Mouse (Mus musculus) G1E (cell line): ENCODE results near the gene Emc4.

Experiments used
- CTCF ChIP-seq: IDR thresholded peaks from 2 replicates; pipeline ENCODE4 v1.5.1; 2012; ENCODE audit warnings: low read depth, low read length, inconsistent platforms, mixed read lengths
- GATA1 ChIP-seq: IDR thresholded peaks from 2 replicates; pipeline ENCODE4 v1.6.1; 2012; ENCODE audit warnings: borderline replicate concordance, low read length, inconsistent platforms, mixed read lengths
- GATA2 ChIP-seq: IDR thresholded peaks from 2 replicates; pipeline ENCODE4 v1.6.1; 2012; ENCODE audit warnings: low read depth, low read length, inconsistent platforms, borderline replicate concordance
- POLR2AphosphoS5 ChIP-seq: IDR thresholded peaks from 2 replicates; pipeline ENCODE4 v1.6.1; 2012; ENCODE audit warnings: low read depth, low read length, inconsistent platforms; ENCODE audit not compliant: insufficient replicate concordance
- TAL1 ChIP-seq: conservative IDR thresholded peaks from 2 replicates; pipeline ENCODE4 v1.6.1; 2012; ENCODE audit warnings: low read depth, low read length, inconsistent platforms, mixed read lengths

DNA sequence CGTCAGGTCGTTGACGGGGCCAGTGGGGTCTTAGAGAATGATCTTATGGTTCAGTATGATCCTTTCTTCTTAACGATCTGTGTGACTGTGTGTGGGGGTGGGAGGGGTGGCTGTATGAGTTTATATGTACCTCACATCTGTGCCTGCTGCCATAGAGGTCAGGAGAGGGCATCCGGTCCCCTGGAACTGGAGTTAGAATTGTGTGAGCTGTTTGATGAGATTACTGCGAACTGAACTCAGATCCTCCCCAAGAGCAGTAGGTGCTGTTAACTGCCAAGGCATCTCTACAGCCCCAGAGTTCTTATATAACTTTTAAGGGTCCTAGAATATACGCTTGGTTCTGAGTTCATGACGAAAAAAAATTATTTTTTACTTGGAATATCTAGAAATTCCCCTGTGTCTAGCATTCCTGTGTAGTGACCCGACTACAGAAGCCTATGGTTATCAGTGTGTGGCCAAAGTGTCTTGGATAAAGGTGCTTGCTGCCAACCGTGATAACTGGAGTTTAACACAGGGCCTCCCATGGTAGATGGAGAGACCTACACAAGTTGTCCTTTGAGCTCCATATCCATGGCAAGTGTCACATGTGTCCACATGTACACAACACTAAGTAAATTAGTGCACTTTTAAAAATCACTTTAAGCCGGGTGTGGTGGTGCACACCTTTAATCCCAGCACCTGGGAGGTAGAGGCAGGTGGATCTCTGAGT lies 39.6 kb downstream of the Emc4 start:
- no peak for TF ChIP-seq CTCF
- TF ChIP-seq GATA1 = no peak
- TF ChIP-seq POLR2AphosphoS5 = no peak
- TF ChIP-seq GATA2 = no peak
- no peak for TF ChIP-seq TAL1
